Mouse (Mus musculus) lung, postnatal 14 days (tissue): Measurements from ENCODE around the gene Vmn1r191.
"Not testable (repeated sequence)": the region's sequence is repeated elsewhere in the genome, so short reads cannot be mapped to it uniquely, and the experiment has no call there.

Experiments used
- DNase-seq: peaks from one replicate; pipeline ENCODE4 v3.0.0; 2021

Vmn1r191 gene

DNA sequence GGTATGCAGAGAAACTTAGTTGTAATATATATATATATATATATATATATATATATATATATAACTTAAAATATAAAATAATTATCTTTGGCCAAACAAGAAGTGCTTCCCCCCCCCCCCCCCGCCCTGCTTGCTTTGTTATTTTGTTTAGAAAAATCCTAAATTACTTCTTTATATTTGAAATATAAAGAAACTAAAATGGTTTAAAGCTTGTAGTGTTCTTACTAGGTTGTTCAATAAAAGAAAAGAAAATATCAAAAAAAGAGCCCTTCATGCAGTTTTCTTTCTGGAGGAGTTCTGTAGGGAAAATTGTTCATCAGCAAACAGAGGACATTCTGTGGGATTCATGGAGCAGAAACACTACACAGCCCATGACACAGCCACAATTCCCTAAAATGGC lies at the start of gene Vmn1r191:
Gene Vmn1r191, minus strand, starts transcription at position 101 of the 400 bp plus-strand sequence.
- no peak for DNase-seq

DNA sequence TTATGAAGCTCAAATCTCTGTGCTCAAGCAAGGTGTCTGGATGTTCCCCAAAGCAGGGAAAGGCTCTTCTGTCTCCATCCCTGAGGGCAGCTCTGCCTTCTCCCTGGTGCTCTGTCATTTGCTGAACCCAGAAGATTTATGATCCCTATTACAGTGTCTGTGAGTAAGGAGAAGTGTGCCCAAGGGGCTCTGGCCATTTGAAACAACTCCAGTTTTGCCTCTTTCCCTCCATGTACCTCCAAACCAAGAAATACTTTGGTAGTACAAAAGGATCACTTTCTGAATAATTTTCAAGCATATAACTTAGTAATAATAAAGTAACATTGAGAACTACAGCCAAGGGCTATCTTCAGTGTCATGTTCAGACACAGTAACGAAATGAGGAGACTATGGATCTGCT lies 39.3 kb upstream of the Vmn1r191 start, which contains the start of gene Vmn1r193:
Gene Vmn1r193, minus strand, starts transcription at position 101 of the 400 bp plus-strand sequence.
- not testable (repeated sequence) for DNase-seq

DNA sequence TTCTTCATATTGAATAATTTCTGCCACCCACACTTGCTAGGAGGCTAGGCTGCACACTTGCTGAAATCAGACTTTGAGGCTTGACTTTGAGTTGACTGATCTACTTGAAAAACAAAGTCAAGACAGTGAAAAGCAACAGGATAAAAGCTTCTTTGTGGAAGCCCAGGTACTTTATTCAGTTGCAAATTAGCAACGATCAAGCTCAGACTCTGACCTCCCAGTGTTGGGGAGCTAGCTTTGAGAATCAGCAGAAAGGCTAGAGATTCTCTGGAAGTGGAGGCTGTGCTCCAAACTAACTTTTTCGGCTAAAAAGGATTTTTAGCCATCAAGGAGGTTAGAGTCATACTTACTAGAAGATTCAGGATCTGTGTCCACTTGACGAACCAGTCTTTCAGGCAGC lies 9.0 kb upstream of the Vmn1r191 start:
- not testable (repeated sequence) for DNase-seq

DNA sequence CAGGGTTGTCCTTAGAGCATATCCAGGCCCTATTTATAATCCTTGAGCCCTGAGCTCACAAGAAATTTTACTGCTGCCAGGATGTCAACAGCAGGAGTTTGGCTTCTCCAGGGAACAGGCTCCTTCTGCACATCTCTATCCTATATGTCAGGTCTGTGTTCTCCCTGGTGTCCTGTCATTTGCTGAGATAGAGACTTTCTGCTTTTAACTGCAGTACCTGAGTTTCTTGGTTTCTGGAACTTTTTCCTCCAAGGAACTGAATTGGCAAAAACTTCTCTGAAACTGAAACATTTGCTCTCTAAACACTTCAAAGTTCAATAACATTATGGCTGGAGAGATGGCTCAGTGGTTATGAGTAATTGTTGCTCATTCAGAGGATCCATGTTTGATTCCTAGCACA lies 7.3 kb upstream of the Vmn1r191 start, which contains the start of gene Vmn1r192:
Gene Vmn1r192, minus strand, starts transcription at position 101 of the 400 bp plus-strand sequence.
- no peak for DNase-seq

DNA sequence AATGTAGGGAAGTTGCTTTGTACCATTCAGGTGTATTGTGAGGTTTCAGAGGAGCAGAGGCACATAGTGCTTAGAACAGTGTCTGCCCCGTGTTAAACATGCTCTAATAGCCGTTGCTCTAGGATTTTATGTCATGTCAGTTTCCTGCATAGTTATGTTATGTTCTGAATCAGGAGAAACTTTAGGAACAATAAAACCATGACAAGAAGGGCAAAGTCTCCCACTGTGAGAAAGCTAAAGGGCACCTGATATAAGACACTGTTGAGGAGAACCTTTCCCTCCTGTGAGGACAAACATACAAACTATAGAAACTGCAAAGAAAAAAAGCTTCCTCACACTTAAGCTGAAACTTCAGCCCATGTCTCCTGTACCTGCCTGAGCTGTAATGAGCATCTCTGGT lies 6.6 kb upstream of the Vmn1r191 start:
- no peak for DNase-seq

DNA sequence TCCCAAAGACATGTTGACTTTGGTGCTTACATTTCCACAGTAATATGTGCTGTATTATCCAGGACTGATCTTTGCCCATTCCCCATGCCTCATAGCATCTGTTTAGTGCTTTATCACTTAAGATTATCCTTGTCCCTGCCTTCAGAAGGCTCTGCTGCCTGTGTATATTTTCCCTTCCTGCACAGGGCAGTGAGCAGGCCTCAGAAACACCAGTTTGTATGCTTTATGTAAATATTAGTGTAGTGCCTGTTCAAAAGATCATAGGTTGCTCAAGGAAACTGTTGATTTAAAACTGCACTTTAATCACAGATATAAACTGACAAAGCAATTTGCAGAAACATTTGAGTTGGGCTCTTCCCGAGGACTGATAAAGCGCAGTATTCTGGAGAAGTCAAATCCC lies 5.5 kb upstream of the Vmn1r191 start:
- no peak for DNase-seq

DNA sequence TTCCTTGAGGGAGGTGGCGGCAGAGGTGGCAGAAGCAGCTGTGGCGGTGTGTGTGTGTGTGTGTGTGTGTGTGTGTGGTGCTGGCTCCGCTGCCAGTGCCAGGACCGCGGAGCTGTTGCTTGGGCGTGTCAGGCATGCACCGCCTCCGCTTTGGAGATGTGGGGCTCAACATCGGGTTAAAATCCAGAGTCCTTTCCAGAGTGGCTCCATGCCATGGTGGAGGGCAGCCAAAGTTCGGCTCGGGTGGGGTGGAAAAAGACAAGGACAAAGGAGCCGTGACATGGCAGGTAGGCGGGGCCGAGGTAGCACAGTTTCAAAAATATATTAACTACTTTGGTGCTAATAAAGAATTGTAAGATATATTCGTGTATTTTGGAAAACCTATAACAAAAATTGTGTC lies 15.4 kb downstream of the Vmn1r191 start:
- DNase-seq = no peak

DNA sequence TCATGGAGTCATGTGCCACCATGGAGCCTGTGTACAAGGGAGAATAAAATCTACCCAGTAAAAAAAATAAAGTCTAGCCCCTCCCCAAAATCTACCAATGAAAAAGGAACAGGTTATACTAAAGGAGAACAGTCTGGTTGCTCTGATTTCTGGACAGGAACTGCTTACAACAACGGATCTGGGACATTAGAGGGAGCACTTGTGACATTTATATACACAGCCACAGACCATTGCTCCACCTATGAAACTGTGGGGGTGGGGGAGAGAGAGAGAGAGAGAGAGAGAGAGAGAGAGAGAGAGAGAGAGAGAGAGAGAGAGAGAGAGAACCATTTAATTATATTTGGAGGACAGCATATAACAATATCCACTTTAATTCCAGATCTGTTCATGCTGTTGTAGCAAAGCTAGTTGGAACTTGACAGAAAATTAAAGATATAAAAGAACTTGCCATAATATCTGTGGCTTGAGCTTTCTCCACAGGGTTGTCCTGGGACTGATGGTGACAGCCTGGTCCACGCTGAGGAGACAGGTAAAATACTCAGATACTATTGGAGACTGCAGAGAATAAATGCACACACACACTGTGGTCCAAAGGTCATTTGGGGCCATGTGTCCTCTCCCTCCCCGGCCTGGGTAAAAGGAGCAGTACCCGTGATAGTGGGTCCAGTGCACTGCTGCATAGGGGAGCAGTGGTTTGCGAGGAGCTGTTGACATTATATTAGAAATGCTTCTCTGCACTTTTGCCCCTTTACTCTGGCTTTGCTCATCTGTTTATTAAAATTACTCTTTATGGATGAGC lies 47.1 kb downstream of the Vmn1r191 start:
- not testable (repeated sequence) for DNase-seq
